Mouse (Mus musculus) embryonic facial prominence, embryonic 11.5 days (tissue): ENCODE data around the gene Git2. TPM values are rescaled to one million over a fixed set of nuclear protein-coding genes. Genes with fewer than 3 reads are reported as not detected.

Experiments
- ATAC-seq: fragments of 200-750 bp; cut with Nextera tagmentation; replicated peaks from 2 replicates; pipeline ENCODE4 v1.8.0; 2017; ENCODE audit warnings: low read depth; ENCODE audit not compliant: insufficient number of reproducible peaks, low FRiP score, low TSS enrichment
- DNase-seq: peaks from one replicate; pipeline ENCODE4 v3.0.0-alpha.2; 2015; ENCODE audit warnings: low spot score
- H3K27ac ChIP-seq: fragments of 300-500 bp; sonication (generic); replicated peaks from 2 replicates; pipeline ENCODE4 v1.5.1; 2014; ENCODE audit warnings: mild to moderate bottlenecking, low read depth, low read length, control low read depth
- H3K27me3 ChIP-seq: fragments of 300-500 bp; sonication (generic); 2 replicates; pipeline ENCODE4 v1.6.1; 2014; ENCODE audit warnings: mild to moderate bottlenecking, low read length, moderate library complexity, mixed read lengths; ENCODE audit not compliant: control insufficient read depth, insufficient read depth
- H3K36me3 ChIP-seq: fragments of 300-500 bp; sonication (generic); replicated peaks from 2 replicates; pipeline ENCODE4 v1.6.1; 2014; ENCODE audit warnings: low read depth, mild to moderate bottlenecking, low read length, moderate library complexity, mixed read lengths; ENCODE audit not compliant: control insufficient read depth, insufficient read depth
- H3K4me1 ChIP-seq: fragments of 300-500 bp; sonication (generic); 2 replicates; pipeline ENCODE4 v1.6.1; 2014; ENCODE audit warnings: low read length, mixed read lengths; ENCODE audit not compliant: control insufficient read depth, insufficient read depth
- H3K4me2 ChIP-seq: fragments of 300-500 bp; sonication (generic); 2 replicates; pipeline ENCODE4 v1.6.1; 2014; ENCODE audit warnings: low read depth, mild to moderate bottlenecking, control low read depth, low read length, moderate library complexity
- H3K4me3 ChIP-seq: fragments of 300-500 bp; sonication (generic); 2 replicates; pipeline ENCODE4 v1.5.1; 2014; ENCODE audit warnings: low read depth, low read length, control low read depth
- H3K9ac ChIP-seq: fragments of 300-500 bp; sonication (generic); replicated peaks from 2 replicates; pipeline ENCODE4 v1.6.1; 2014; ENCODE audit warnings: mild to moderate bottlenecking, control low read depth, low read length
- H3K9me3 ChIP-seq: fragments of 300-500 bp; sonication (generic); replicated peaks from 2 replicates; pipeline ENCODE4 v1.6.1; 2016; ENCODE audit warnings: mild to moderate bottlenecking, low read length, inconsistent platforms, mixed read lengths; ENCODE audit not compliant: control insufficient read depth
- WGBS: fragments of 180-500 bp; shearing (Covaris S2); extraction: QIAGEN DNeasy Blood & Tissue Kit; methylation state at CpG from one replicate; pipeline ENCODE4 v1.1.7; 2014; 5-methylcytosine and 5-hydroxymethylcytosine counted together
- polyA plus RNA-seq: library from polyadenylated mRNA; unstranded; fragments of >200 nt; fragmentation: Nextera tagmentation; extraction: Ambion mirVana; gene quantifications from 2 replicates; pipeline ENCODE4 v1.2.1, GENCODE M21; 2014

Git2 gene
- polyA plus RNA-seq, 1 experiment from 2014 or later, result 37.7 TPM

DNA sequence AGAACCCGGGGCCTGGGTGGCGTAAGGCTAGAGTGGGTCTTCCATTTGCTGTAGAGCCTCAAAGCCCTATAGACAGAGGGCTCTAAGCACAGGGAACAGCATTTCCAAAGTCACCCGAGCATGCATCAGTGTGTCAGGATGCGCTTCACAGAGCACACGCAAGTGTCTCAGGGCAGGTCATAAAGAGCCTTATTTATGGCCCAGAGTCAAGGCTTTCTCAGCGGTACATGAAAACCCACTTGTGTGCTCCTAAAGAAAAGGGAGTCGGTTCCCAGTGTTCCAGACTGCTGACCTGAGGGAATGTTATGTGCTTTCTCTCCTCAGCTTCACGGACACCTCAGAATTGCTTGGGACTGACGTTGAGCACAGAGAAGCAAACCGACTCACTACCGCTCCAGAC lies 54.5 kb downstream of the Git2 start:
- Histone ChIP-seq H3K4me1 (no peaks in the 10 kb centered on the region), H3K4me3 (no peak overlapping the region), H3K9me3 (no peaks in the 10 kb centered on the region), H3K36me3 (peaks cover 16% of the 10 kb centered on the region), H3K27me3 (no peaks in the 10 kb centered on the region), H3K4me2 (no peak overlapping the region), H3K9ac (no peak overlapping the region), H3K27ac (no peak overlapping the region)
- ATAC-seq (no peak), DNase-seq (no peak)
- WGBS, result 94% methylated on average over 11 of the region's 11 CpGs

DNA sequence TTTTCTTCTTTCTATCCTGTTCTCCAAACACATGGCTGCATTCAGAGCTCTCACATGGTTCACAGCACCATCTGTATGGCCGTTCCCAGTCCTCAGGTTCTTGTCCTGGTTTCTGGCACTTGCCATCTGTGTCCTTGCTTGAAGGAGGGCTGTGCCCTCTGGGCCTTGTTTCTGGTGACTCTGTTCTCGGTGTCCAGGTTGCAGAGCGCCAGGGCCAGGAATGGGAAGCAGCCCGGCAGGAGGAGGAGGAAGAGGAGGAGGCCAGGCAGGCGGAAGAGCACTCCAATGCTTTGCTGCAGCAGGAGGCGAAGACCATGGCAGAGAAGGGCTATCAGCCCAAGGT lies 55.4 kb downstream of the Git2 start:
- H3K4me3 ChIP-seq, result no peak overlapping the region
- DNase-seq (no peak), ATAC-seq (no peak)
- H3K4me2 ChIP-seq, result no peak overlapping the region
- H3K9ac ChIP-seq, result no peak overlapping the region
- no peaks in the 10 kb centered on the region for H3K27me3 ChIP-seq
- H3K9me3 ChIP-seq, result no peaks in the 10 kb centered on the region
- 95% methylated on average over 6 of the region's 6 CpGs for WGBS
- no peak overlapping the region for H3K27ac ChIP-seq
- no peaks in the 10 kb centered on the region for H3K4me1 ChIP-seq
- H3K36me3 ChIP-seq, result peaks cover 16% of the 10 kb centered on the region

DNA sequence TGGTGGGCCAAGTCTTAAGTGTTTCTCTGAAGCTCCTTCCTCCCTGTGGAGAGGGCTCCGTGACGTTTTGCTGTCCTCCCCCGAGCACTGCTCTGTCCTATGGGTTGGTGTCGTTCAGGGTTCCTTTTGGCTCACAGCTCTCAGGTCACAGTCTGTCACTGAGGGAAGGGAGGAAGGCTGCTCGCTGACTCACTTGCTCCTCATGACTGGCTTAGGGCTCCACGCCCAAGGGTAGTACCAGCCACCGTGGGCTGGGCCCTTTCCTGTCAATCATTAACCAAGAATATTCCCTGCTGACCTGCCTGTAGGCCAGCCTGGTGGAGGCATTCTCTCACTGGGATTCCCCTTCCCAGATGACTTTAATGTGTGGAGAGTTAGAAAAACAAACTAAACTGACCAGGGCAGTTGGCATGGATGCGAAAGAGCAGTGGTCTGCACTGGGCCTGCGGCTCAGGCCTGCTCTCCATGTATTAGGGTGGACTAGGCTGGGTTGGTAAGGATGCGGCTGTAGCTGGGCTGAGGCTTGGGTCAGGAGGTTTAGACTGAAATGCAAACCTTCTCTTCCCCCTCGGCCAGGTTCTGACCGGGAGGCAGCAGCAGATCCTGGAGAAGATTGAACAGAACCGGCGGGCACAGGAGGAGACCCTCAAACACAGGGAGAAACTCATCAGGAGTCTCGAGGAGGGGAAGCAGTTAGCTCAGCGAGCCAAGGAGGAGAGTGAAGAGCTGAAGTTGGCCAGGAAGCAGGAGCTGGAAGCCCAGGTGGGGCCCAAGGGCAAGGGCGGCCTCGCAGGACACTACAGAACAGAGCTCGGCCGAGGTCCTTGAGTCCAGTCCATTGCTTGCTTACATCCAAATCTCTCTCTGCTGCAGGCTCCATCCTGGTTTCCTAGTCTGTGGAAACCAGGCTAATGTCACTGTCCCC lies 56.1 kb downstream of the Git2 start:
- DNase-seq, result no peak
- peaks cover 16% of the 10 kb centered on the region for H3K36me3 ChIP-seq
- H3K9ac ChIP-seq, result no peak overlapping the region
- 89% methylated on average over 20 of the region's 20 CpGs for WGBS
- no peak overlapping the region for H3K27ac ChIP-seq
- H3K4me1 ChIP-seq, result no peaks in the 10 kb centered on the region
- ATAC-seq, result peak; percentile 37; the same call in 1 of the 2 replicates
- no peak overlapping the region for H3K4me2 ChIP-seq
- H3K27me3 ChIP-seq, result no peaks in the 10 kb centered on the region
- H3K9me3 ChIP-seq, result no peaks in the 10 kb centered on the region
- H3K4me3 ChIP-seq, result no peak overlapping the region

DNA sequence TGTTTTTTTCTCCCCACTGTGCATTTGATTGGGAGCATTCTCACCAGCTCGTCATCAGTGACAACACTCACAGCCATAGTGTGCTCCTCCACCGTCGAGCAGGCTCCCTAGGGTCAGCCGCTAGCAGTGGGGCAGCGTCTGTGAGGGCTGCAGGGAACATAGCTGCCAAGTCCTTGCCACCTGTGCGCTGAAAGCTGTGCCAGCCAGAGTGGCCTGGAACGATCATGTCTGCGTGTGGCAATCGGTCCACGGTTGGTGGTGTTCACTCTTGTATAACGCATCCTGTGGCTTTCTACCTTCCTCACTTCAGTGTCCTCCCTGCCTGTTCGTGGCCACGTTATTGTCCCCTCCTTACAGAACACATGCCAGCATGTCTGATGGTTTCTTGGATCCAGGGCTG lies 56.8 kb downstream of the Git2 start:
- Histone ChIP-seq H3K9ac (no peak overlapping the region), H3K4me1 (no peaks in the 10 kb centered on the region), H3K36me3 (peaks cover 16% of the 10 kb centered on the region), H3K27ac (no peak overlapping the region), H3K4me3 (no peak overlapping the region), H3K27me3 (no peaks in the 10 kb centered on the region), H3K9me3 (no peaks in the 10 kb centered on the region), H3K4me2 (no peak overlapping the region)
- no peak for DNase-seq
- no peak for ATAC-seq
- 88% methylated on average over 13 of the region's 13 CpGs for WGBS

DNA sequence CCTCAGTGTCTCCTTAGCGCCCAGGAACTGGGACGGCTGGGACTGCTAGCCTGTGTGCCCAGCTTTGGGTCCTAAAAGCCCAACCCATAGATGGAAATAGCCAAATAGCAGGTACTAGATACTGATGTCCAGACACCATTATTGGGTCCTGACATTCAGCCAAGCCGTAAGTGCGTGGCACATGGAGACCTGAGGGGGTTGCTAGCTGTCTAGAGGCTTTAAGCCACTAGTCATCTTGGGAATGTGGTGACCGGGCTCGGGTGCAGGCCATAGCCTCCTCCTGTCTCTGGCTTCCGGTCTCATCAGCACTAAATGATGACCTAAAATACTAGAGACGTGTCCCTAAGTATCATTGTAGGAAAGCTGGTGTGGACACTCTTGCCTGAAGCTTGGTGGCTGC lies 57.4 kb downstream of the Git2 start:
- no peaks in the 10 kb centered on the region for H3K9me3 ChIP-seq
- no peak for ATAC-seq
- 92% methylated on average over 8 of the region's 8 CpGs for WGBS

DNA sequence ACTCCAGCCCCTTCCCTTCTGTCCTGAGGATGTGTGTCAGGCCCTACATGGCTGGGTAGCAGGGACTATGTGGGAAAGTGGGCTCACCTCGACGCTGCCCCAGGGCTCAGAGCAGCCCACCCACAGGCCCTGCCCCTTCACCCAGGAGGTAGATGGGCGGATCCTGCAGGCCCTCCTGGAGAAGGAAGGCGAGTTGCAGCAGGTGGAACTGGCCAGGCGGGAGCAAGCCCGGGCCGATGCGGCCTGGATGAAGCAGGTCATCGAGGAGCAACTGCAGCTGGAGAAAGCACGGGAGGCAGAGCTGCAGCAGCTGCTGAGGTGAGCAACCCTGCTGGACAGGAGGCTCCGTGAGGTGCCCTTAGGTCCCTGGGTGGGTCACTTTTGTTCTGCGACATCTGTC lies 58.0 kb downstream of the Git2 start:
- Histone ChIP-seq H3K4me2 (no peak overlapping the region), H3K36me3 (peaks cover 16% of the 10 kb centered on the region), H3K9ac (no peak overlapping the region), H3K27me3 (no peaks in the 10 kb centered on the region), H3K4me1 (no peaks in the 10 kb centered on the region), H3K27ac (no peak overlapping the region), H3K9me3 (no peaks in the 10 kb centered on the region), H3K4me3 (no peak overlapping the region)
- DNase-seq (no peak), ATAC-seq (no peak)
- WGBS, result 90% methylated on average over 12 of the region's 12 CpGs

More for the DNA sequence above, 57.4 kb downstream of the Git2 start:
- peaks cover 16% of the 10 kb centered on the region for H3K36me3 ChIP-seq
- H3K27ac ChIP-seq, result no peak overlapping the region
- no peaks in the 10 kb centered on the region for H3K4me1 ChIP-seq
- no peak overlapping the region for H3K4me3 ChIP-seq
- H3K27me3 ChIP-seq, result no peaks in the 10 kb centered on the region
- no peak for DNase-seq
- no peak overlapping the region for H3K9ac ChIP-seq
- no peak overlapping the region for H3K4me2 ChIP-seq

DNA sequence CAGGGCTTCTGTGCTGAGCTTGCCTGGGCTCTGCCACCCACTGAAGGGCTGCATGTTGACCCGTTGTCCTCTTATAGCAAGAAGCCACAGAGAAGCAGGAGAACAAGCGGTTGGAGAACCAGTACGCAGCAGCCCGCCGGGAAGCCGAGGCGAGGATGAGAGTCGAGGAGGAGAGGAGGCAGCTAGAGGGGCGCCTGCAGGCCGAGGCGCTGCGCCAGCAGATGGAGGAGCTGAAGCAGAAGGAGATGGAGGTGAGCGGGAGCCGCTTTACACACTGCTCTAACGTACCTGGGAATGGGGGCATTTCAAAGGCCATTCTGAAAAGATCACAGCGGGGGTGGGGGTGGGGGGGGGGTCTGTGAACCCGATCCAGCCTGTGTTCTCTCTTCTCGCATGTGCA lies 60.8 kb downstream of the Git2 start:
- Histone ChIP-seq H3K9me3 (no peaks in the 10 kb centered on the region), H3K4me2 (no peak overlapping the region), H3K4me3 (no peak overlapping the region), H3K27ac (no peak overlapping the region), H3K36me3 (peaks cover 8% of the 10 kb centered on the region; the same call in 1 of the 2 replicates), H3K27me3 (no peaks in the 10 kb centered on the region), H3K9ac (no peak overlapping the region), H3K4me1 (no peaks in the 10 kb centered on the region)
- no peak for ATAC-seq
- 94% methylated on average over 18 of the region's 18 CpGs for WGBS
- DNase-seq, result no peak

DNA sequence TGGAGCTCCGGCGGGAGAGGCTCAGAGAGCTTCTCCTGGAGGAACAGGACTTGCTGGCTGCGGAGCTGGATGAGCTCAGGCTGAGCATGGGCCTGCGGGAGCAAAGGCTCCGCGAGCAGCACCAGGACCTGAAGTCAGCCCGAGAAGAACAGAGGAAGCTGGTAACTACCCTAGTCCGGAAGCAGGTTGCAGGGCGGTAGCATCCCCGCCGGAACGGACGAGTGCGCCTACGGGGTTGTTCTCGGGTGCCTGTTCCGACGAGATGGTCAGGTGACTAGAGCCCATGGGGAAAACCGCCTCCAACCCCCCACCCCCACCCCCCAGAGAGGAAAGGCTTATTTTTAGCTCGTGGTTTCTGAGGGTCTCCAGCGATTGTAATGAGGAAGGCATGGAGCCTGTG lies 66.0 kb downstream of the Git2 start:
- 88% methylated on average over 21 of the region's 21 CpGs for WGBS
- no peak for DNase-seq

More for the DNA sequence above, 66.0 kb downstream of the Git2 start:
- Histone ChIP-seq H3K4me1 (no peaks in the 10 kb centered on the region), H3K4me2 (no peak overlapping the region), H3K27me3 (no peaks in the 10 kb centered on the region), H3K4me3 (no peak overlapping the region), H3K27ac (no peak overlapping the region), H3K9me3 (no peaks in the 10 kb centered on the region), H3K36me3 (no peaks in the 10 kb centered on the region), H3K9ac (no peak overlapping the region)
- no peak for ATAC-seq
